Mouse (Mus musculus): Measurements from ENCODE around the gene Themis2. TPM values are rescaled to one million over a fixed set of nuclear protein-coding genes. Genes with fewer than 3 reads are reported as not detected.
"Not testable (repeated sequence)": the region's sequence is repeated elsewhere in the genome, so short reads cannot be mapped to it uniquely, and the experiment has no call there.

The Themis2 gene
- polyA plus RNA-seq, 1 experiment from 2014 or later = 2.7 TPM

GRCm38 (mm10) chr4:132752992-132753391 lies 43.2 kb downstream of the Themis2 start:
- 0 out of 2 replicates have a peak, but pooled peaks cover 5% of the 10 kb centered on the region for H3K4me1 ChIP-seq (replicated peaks; ENCODE audit: control insufficient read depth, insufficient read depth, low read length)
- ATAC-seq (replicated peaks; ENCODE audit: low FRiP score) (no peak), DNase-seq (ENCODE audit: low spot score) (no peak)
- H3K4me2 ChIP-seq = no peak overlapping the region
- 66% methylated on average over 6 of the region's 6 CpGs for WGBS
- no peaks in the 10 kb centered on the region for H3K36me3 ChIP-seq (ENCODE audit: control insufficient read depth, insufficient read depth, low read length)
- H3K9ac ChIP-seq (ENCODE audit: low read depth, low read length) = no peak overlapping the region
- H3K9me3 ChIP-seq (ENCODE audit: control insufficient read depth, low read length) = no peaks in the 10 kb centered on the region
- H3K4me3 ChIP-seq (ENCODE audit: low read depth, low read length) = no peak overlapping the region
- H3K27ac ChIP-seq (ENCODE audit: low read depth, low read length) = no peak overlapping the region
- H3K27me3 ChIP-seq (replicated peaks; ENCODE audit: control insufficient read depth, insufficient read depth, low read length) = peaks cover 18% of the 10 kb centered on the region; the same call in 1 of the 2 replicates

- WGBS = 82% methylated on average over 6 of the region's 6 CpGs
Observed at GRCm38 (mm10) chr4:132749258-132749982, 46.8 kb downstream of the Themis2 start.

GRCm38 (mm10) chr4:132748778-132749177 lies 47.4 kb downstream of the Themis2 start:
- 75% methylated on average over 4 of the region's 4 CpGs for WGBS
- Histone ChIP-seq H3K4me1 (replicated peaks; ENCODE audit: control insufficient read depth, insufficient read depth, low read length) (peaks cover 10% of the 10 kb centered on the region), H3K4me3 (ENCODE audit: low read depth, low read length) (no peak overlapping the region), H3K9me3 (ENCODE audit: control insufficient read depth, low read length) (no peaks in the 10 kb centered on the region), H3K27me3 (replicated peaks; ENCODE audit: control insufficient read depth, insufficient read depth, low read length) (no peaks in the 10 kb centered on the region), H3K4me2 (no peak overlapping the region), H3K36me3 (ENCODE audit: control insufficient read depth, insufficient read depth, low read length) (no peaks in the 10 kb centered on the region), H3K27ac (ENCODE audit: low read depth, low read length) (no peak overlapping the region), H3K9ac (ENCODE audit: low read depth, low read length) (no peak overlapping the region)
- DNase-seq (ENCODE audit: low spot score) = no peak
- no peak for ATAC-seq (replicated peaks; ENCODE audit: low FRiP score)

More at GRCm38 (mm10) chr4:132749258-132749982, 46.8 kb downstream of the Themis2 start:
- Histone ChIP-seq H3K4me3 (ENCODE audit: low read depth, low read length) (no peak overlapping the region), H3K4me2 (no peak overlapping the region), H3K4me1 (replicated peaks; ENCODE audit: control insufficient read depth, insufficient read depth, low read length) (peaks cover 9% of the 10 kb centered on the region), H3K27me3 (replicated peaks; ENCODE audit: control insufficient read depth, insufficient read depth, low read length) (no peaks in the 10 kb centered on the region), H3K9me3 (ENCODE audit: control insufficient read depth, low read length) (no peaks in the 10 kb centered on the region), H3K9ac (ENCODE audit: low read depth, low read length) (no peak overlapping the region), H3K27ac (ENCODE audit: low read depth, low read length) (no peak overlapping the region), H3K36me3 (ENCODE audit: control insufficient read depth, insufficient read depth, low read length) (no peaks in the 10 kb centered on the region)
- no peak for DNase-seq (ENCODE audit: low spot score)
- ATAC-seq (replicated peaks; ENCODE audit: low FRiP score) = no peak

GRCm38 (mm10) chr4:132747664-132748259 lies 48.4 kb downstream of the Themis2 start:
- peak overlapping the region; percentile 69 for H3K27ac ChIP-seq (ENCODE audit: low read depth, low read length)
- H3K4me2 ChIP-seq = peak overlapping the region; percentile 43
- H3K27me3 ChIP-seq (replicated peaks; ENCODE audit: control insufficient read depth, insufficient read depth, low read length) = no peaks in the 10 kb centered on the region
- 30% methylated on average over 9 of the region's 9 CpGs for WGBS
- no peaks in the 10 kb centered on the region for H3K36me3 ChIP-seq (ENCODE audit: control insufficient read depth, insufficient read depth, low read length)
- DNase-seq (ENCODE audit: low spot score) (no peak), ATAC-seq (replicated peaks; ENCODE audit: low FRiP score) (peak; percentile 39; the same call in 1 of the 2 replicates)
- H3K4me1 ChIP-seq (replicated peaks; ENCODE audit: control insufficient read depth, insufficient read depth, low read length) = peaks cover 10% of the 10 kb centered on the region
- H3K4me3 ChIP-seq (ENCODE audit: low read depth, low read length) = peak overlapping the region; percentile 7; the same call in 1 of the 2 replicates
- no peaks in the 10 kb centered on the region for H3K9me3 ChIP-seq (ENCODE audit: control insufficient read depth, low read length)
- peak overlapping the region; percentile 45 for H3K9ac ChIP-seq (ENCODE audit: low read depth, low read length)

GRCm38 (mm10) chr4:132746911-132747517 lies 49.2 kb downstream of the Themis2 start:
- peak overlapping the region; percentile 43 for H3K4me2 ChIP-seq
- no peak for ATAC-seq (replicated peaks; ENCODE audit: low FRiP score)
- DNase-seq (ENCODE audit: low spot score) = no peak
- no peak overlapping the region for H3K4me3 ChIP-seq (ENCODE audit: low read depth, low read length)
- H3K36me3 ChIP-seq (ENCODE audit: control insufficient read depth, insufficient read depth, low read length) = no peaks in the 10 kb centered on the region
- H3K9me3 ChIP-seq (ENCODE audit: control insufficient read depth, low read length) = no peaks in the 10 kb centered on the region
- no peaks in the 10 kb centered on the region for H3K27me3 ChIP-seq (replicated peaks; ENCODE audit: control insufficient read depth, insufficient read depth, low read length)
- H3K4me1 ChIP-seq (replicated peaks; ENCODE audit: control insufficient read depth, insufficient read depth, low read length) = peaks cover 10% of the 10 kb centered on the region
- WGBS = 71% methylated on average over 9 of the region's 9 CpGs
- peak overlapping the region; percentile 45 for H3K9ac ChIP-seq (ENCODE audit: low read depth, low read length)
- peak overlapping the region; percentile 69 for H3K27ac ChIP-seq (ENCODE audit: low read depth, low read length)

- H3K9me3 ChIP-seq (ENCODE audit: control insufficient read depth, low read length) = no peaks in the 10 kb centered on the region
- H3K27ac ChIP-seq (ENCODE audit: low read depth, low read length) = no peak overlapping the region
- WGBS = 60% methylated on average over 11 of the region's 11 CpGs
- ATAC-seq (replicated peaks; ENCODE audit: low FRiP score) (peak; percentile 47; the same call in 1 of the 2 replicates), DNase-seq (ENCODE audit: low spot score) (no peak)
- H3K9ac ChIP-seq (ENCODE audit: low read depth, low read length) = no peak overlapping the region
- no peak overlapping the region for H3K4me3 ChIP-seq (ENCODE audit: low read depth, low read length)
- peaks cover 10% of the 10 kb centered on the region for H3K4me1 ChIP-seq (replicated peaks; ENCODE audit: control insufficient read depth, insufficient read depth, low read length)
- H3K36me3 ChIP-seq (ENCODE audit: control insufficient read depth, insufficient read depth, low read length) = no peaks in the 10 kb centered on the region
- no peak overlapping the region for H3K4me2 ChIP-seq
- no peaks in the 10 kb centered on the region for H3K27me3 ChIP-seq (replicated peaks; ENCODE audit: control insufficient read depth, insufficient read depth, low read length)
Observed at GRCm38 (mm10) chr4:132743992-132744911, 51.9 kb downstream of the Themis2 start.

GRCm38 (mm10) chr4:132741491-132741890 lies 54.7 kb downstream of the Themis2 start:
- ATAC-seq (replicated peaks; ENCODE audit: low FRiP score) = no peak
- H3K4me1 ChIP-seq (replicated peaks; ENCODE audit: control insufficient read depth, insufficient read depth, low read length) = peaks cover 3% of the 10 kb centered on the region
- no peak for DNase-seq (ENCODE audit: low spot score)
- H3K36me3 ChIP-seq (ENCODE audit: control insufficient read depth, insufficient read depth, low read length) = no peaks in the 10 kb centered on the region
- H3K27me3 ChIP-seq (replicated peaks; ENCODE audit: control insufficient read depth, insufficient read depth, low read length) = no peaks in the 10 kb centered on the region
- no peak overlapping the region for H3K4me2 ChIP-seq
- no peak overlapping the region for H3K27ac ChIP-seq (ENCODE audit: low read depth, low read length)
- H3K9me3 ChIP-seq (ENCODE audit: control insufficient read depth, low read length) = no peaks in the 10 kb centered on the region
- 81% methylated on average over 7 of the region's 7 CpGs for WGBS
- H3K4me3 ChIP-seq (ENCODE audit: low read depth, low read length) = no peak overlapping the region
- no peak overlapping the region for H3K9ac ChIP-seq (ENCODE audit: low read depth, low read length)

- not testable (repeated sequence) for H3K4me1 ChIP-seq (replicated peaks; ENCODE audit: control insufficient read depth, insufficient read depth, low read length); ATAC-seq (replicated peaks; ENCODE audit: low FRiP score); H3K9ac ChIP-seq (ENCODE audit: low read depth, low read length); H3K36me3 ChIP-seq (ENCODE audit: control insufficient read depth, insufficient read depth, low read length); H3K4me2 ChIP-seq; H3K27me3 ChIP-seq (replicated peaks; ENCODE audit: control insufficient read depth, insufficient read depth, low read length); H3K4me3 ChIP-seq (ENCODE audit: low read depth, low read length); DNase-seq (ENCODE audit: low spot score); H3K9me3 ChIP-seq (ENCODE audit: control insufficient read depth, low read length); H3K27ac ChIP-seq (ENCODE audit: low read depth, low read length)
- 84% methylated on average over 9 of the region's 9 CpGs for WGBS
Observed at GRCm38 (mm10) chr4:132737154-132737553, 59.0 kb downstream of the Themis2 start.
